Mouse (Mus musculus): ENCODE measurements at regions not wholly inside any gene's neighbourhood (a gene's known extent, or its start where the extent isn't known, plus 50 kb on each side); places are given as distances from the start of the nearest gene placed in this dataset.
A peak's percentile ranks its signal among the peaks of the same experiment; 100 is the strongest.
"Not testable (repeated sequence)": the region's sequence is repeated elsewhere in the genome, so short reads cannot be mapped to it uniquely, and the experiment has no call there.

- not testable (repeated sequence) for H3K9me3 ChIP-seq (ENCODE audit: low read length); H3K9ac ChIP-seq (replicated peaks; ENCODE audit: low read length); H3K27ac ChIP-seq (ENCODE audit: low read length); ATAC-seq (ENCODE audit: low FRiP score, low TSS enrichment); H3K4me3 ChIP-seq (ENCODE audit: low read length); H3K36me3 ChIP-seq (ENCODE audit: insufficient read depth, low read length); H3K4me1 ChIP-seq (ENCODE audit: insufficient read depth, low read length); H3K4me2 ChIP-seq (replicated peaks; ENCODE audit: low read depth, low read length); H3K27me3 ChIP-seq (ENCODE audit: insufficient read depth, low read length)
- WGBS: 27% methylated on average over 6 of the region's 6 CpGs
Measured at GRCm38 (mm10) chr11:12913401-12913800, 448.6 kb upstream of the Cobl start.

GRCm38 (mm10) chr11:12873712-12874111 lies 409.0 kb upstream of the Cobl start:
- 0 out of 2 replicates have a peak, but pooled peaks have one; percentile 57 for ATAC-seq (ENCODE audit: low FRiP score, low TSS enrichment)
- 47% methylated on average over 1 of the region's 1 CpGs for WGBS
- Histone ChIP-seq H3K4me3 (ENCODE audit: low read length) (no peak overlapping the region), H3K36me3 (ENCODE audit: insufficient read depth, low read length) (no peaks in the 10 kb centered on the region), H3K4me2 (replicated peaks; ENCODE audit: low read depth, low read length) (no peak overlapping the region), H3K9ac (replicated peaks; ENCODE audit: low read length) (no peak overlapping the region), H3K27ac (ENCODE audit: low read length) (no peak overlapping the region), H3K9me3 (ENCODE audit: low read length) (no peaks in the 10 kb centered on the region), H3K4me1 (ENCODE audit: insufficient read depth, low read length) (no peaks in the 10 kb centered on the region), H3K27me3 (ENCODE audit: insufficient read depth, low read length) (no peaks in the 10 kb centered on the region)

DNA sequence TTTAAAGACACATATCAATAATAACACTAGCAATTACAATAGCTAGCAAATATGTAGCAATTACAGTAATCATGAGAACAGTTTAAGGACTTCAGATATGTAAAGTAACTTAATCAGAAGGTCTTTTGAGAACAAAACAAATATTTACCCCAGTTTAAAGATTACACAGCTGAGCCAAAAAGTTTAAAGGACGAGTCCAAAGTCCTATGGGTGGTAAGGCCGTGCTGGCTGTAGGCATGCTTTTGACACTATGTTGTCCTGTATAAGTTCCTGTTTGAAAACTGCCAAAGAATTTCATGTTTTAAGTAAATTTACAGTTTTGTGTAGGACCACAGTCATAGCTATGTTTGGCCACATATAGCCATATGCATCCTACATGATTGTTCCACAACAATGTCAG lies 408.0 kb upstream of the Cobl start:
- Histone ChIP-seq H3K4me1 (ENCODE audit: insufficient read depth, low read length) (no peaks in the 10 kb centered on the region), H3K4me3 (ENCODE audit: low read length) (no peak overlapping the region), H3K9me3 (ENCODE audit: low read length) (no peaks in the 10 kb centered on the region), H3K36me3 (ENCODE audit: insufficient read depth, low read length) (no peaks in the 10 kb centered on the region), H3K9ac (replicated peaks; ENCODE audit: low read length) (no peak overlapping the region), H3K4me2 (replicated peaks; ENCODE audit: low read depth, low read length) (no peak overlapping the region), H3K27ac (ENCODE audit: low read length) (no peak overlapping the region), H3K27me3 (ENCODE audit: insufficient read depth, low read length) (no peaks in the 10 kb centered on the region)
- peak; percentile 82; the same call in 1 of the 2 replicates for ATAC-seq (ENCODE audit: low FRiP score, low TSS enrichment)
- WGBS: 69% methylated on average over 2 of the region's 2 CpGs

- Histone ChIP-seq H3K4me2 (replicated peaks; ENCODE audit: low read depth, low read length) (no peak overlapping the region), H3K4me1 (ENCODE audit: insufficient read depth, low read length) (no peaks in the 10 kb centered on the region), H3K36me3 (ENCODE audit: insufficient read depth, low read length) (no peaks in the 10 kb centered on the region), H3K27me3 (ENCODE audit: insufficient read depth, low read length) (no peaks in the 10 kb centered on the region), H3K4me3 (ENCODE audit: low read length) (no peak overlapping the region), H3K9ac (replicated peaks; ENCODE audit: low read length) (no peak overlapping the region), H3K27ac (ENCODE audit: low read length) (no peak overlapping the region), H3K9me3 (ENCODE audit: low read length) (no peaks in the 10 kb centered on the region)
- peak; percentile 49; the same call in 1 of the 2 replicates for ATAC-seq (ENCODE audit: low FRiP score, low TSS enrichment)
- WGBS: 14% methylated on average over 1 of the region's 1 CpGs
Measured at GRCm38 (mm10) chr11:12872399-12872798, 407.6 kb upstream of the Cobl start.

DNA sequence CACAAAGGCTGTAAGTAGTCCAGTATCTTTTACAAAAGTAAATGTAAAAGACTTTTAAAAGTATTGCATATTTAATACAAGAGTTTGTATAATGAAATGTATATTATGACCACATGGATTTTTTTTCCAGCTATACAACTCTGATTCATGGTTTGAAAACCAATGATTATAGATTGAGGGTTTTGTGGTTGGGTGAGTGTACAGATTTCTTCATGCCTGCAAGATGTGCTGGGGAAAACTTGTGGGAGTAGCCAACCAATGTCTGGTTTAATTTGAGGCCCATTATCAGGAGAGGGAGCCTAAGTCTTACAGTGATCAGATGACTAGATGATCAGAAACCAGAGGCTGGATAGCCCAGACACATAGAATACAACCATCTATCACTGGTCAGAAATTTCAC lies 402.8 kb upstream of the Cobl start:
- H3K4me2 ChIP-seq (replicated peaks; ENCODE audit: low read depth, low read length): no peak overlapping the region
- H3K27me3 ChIP-seq (ENCODE audit: insufficient read depth, low read length): no peaks in the 10 kb centered on the region
- H3K4me1 ChIP-seq (ENCODE audit: insufficient read depth, low read length): no peaks in the 10 kb centered on the region
- ATAC-seq (ENCODE audit: low FRiP score, low TSS enrichment): no peak
- no peaks in the 10 kb centered on the region for H3K36me3 ChIP-seq (ENCODE audit: insufficient read depth, low read length)
- H3K27ac ChIP-seq (ENCODE audit: low read length): no peak overlapping the region
- no peaks in the 10 kb centered on the region for H3K9me3 ChIP-seq (ENCODE audit: low read length)
- no peak overlapping the region for H3K4me3 ChIP-seq (ENCODE audit: low read length)
- H3K9ac ChIP-seq (replicated peaks; ENCODE audit: low read length): no peak overlapping the region

DNA sequence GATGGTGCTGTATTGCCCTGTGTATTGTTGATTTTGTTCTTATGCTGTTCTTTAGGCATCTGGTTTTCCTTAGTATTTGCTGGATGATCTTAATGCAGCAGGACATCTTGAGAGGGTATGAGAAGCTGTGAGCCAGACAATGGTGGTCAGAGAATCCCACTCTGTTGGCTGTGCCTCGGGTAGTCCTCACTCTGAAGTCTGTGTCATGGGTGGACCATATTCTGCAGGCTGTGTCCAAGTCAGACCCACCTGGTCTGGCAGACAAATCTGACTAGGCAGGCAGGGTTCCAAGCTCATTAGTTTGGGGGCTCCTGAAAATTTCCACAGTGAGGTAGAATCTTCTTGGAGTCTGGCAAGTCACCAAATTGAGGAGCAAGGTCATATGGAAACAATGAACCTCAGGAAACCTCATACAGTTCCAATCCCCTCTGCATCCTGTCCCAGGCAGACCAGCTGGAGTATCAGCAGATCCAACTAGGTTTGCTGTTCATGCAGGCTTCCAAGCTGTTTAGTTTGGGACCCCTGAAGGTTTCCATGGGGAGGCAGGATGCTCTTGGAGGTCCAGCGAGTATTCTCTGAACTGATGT lies 400.4 kb upstream of the Cobl start:
- Histone ChIP-seq H3K9ac (replicated peaks; ENCODE audit: low read length) (no peak overlapping the region), H3K9me3 (ENCODE audit: low read length) (no peaks in the 10 kb centered on the region), H3K4me3 (ENCODE audit: low read length) (no peak overlapping the region), H3K36me3 (ENCODE audit: insufficient read depth, low read length) (no peaks in the 10 kb centered on the region), H3K4me2 (replicated peaks; ENCODE audit: low read depth, low read length) (no peak overlapping the region), H3K27me3 (ENCODE audit: insufficient read depth, low read length) (no peaks in the 10 kb centered on the region), H3K27ac (ENCODE audit: low read length) (no peak overlapping the region), H3K4me1 (ENCODE audit: insufficient read depth, low read length) (no peaks in the 10 kb centered on the region)
- 82% methylated on average over 2 of the region's 2 CpGs for WGBS
- no peak for ATAC-seq (ENCODE audit: low FRiP score, low TSS enrichment)

GRCm38 (mm10) chr11:12859344-12859930 lies 394.7 kb upstream of the Cobl start:
- Histone ChIP-seq H3K27me3 (ENCODE audit: insufficient read depth, low read length) (no peaks in the 10 kb centered on the region), H3K27ac (ENCODE audit: low read length) (no peak overlapping the region), H3K9me3 (ENCODE audit: low read length) (no peaks in the 10 kb centered on the region), H3K4me1 (ENCODE audit: insufficient read depth, low read length) (no peaks in the 10 kb centered on the region), H3K9ac (replicated peaks; ENCODE audit: low read length) (no peak overlapping the region), H3K36me3 (ENCODE audit: insufficient read depth, low read length) (no peaks in the 10 kb centered on the region), H3K4me2 (replicated peaks; ENCODE audit: low read depth, low read length) (no peak overlapping the region), H3K4me3 (ENCODE audit: low read length) (no peak overlapping the region)
- WGBS: 73% methylated on average over 1 of the region's 1 CpGs
- no peak for ATAC-seq (ENCODE audit: low FRiP score, low TSS enrichment)

GRCm38 (mm10) chr11:12858274-12858884 lies 393.6 kb upstream of the Cobl start:
- Histone ChIP-seq H3K27me3 (ENCODE audit: insufficient read depth, low read length) (no peaks in the 10 kb centered on the region), H3K9me3 (ENCODE audit: low read length) (no peaks in the 10 kb centered on the region), H3K4me1 (ENCODE audit: insufficient read depth, low read length) (no peaks in the 10 kb centered on the region), H3K9ac (replicated peaks; ENCODE audit: low read length) (no peak overlapping the region), H3K27ac (ENCODE audit: low read length) (no peak overlapping the region), H3K4me2 (replicated peaks; ENCODE audit: low read depth, low read length) (no peak overlapping the region), H3K36me3 (ENCODE audit: insufficient read depth, low read length) (no peaks in the 10 kb centered on the region), H3K4me3 (ENCODE audit: low read length) (no peak overlapping the region)
- 81% methylated on average over 2 of the region's 2 CpGs for WGBS
- ATAC-seq (ENCODE audit: low FRiP score, low TSS enrichment): 0 out of 2 replicates have a peak, but pooled peaks have one; percentile 15

DNA sequence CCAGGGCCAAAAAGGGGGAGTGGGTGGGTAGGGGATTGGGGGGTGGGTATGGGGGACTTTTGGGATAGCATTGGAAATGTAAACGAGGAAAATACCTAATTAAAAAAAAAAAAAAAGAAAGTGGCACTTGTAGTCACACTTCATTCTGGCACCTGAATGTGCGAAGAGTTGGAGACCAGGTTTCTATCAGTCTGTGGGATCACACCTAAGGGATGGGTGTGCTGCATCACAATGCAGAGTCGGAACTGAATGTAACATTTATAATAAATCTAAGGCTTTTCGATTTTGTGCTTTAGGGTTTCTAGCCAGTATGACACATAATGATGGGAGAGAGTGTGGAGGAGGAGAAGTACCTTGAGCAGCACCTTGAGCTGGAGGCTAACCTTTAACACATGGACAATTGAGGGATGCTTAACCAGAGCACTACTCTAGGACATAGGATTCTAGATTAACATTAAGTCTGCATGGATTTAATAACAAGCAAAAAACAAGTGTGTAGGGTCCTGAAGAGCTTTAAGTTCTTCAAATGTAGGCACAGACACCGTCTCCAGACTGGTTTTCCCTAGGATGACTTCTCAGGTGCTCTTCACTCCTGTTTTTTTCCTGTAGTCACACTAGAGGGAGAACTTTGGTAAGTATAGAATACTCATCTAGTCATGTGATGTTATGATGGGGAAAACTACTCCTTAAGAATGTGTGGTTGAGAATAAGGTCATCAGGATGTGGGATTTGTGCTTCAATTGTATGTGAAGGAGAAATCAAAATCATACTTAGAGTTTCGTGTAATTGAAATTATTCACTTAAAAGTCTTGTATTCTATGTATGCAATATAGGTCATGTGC lies 392.8 kb upstream of the Cobl start:
- no peak overlapping the region for H3K27ac ChIP-seq (ENCODE audit: low read length)
- no peak overlapping the region for H3K4me2 ChIP-seq (replicated peaks; ENCODE audit: low read depth, low read length)
- no peak overlapping the region for H3K4me3 ChIP-seq (ENCODE audit: low read length)
- 86% methylated on average over 6 of the region's 6 CpGs for WGBS
- H3K9me3 ChIP-seq (ENCODE audit: low read length): no peaks in the 10 kb centered on the region
- no peaks in the 10 kb centered on the region for H3K4me1 ChIP-seq (ENCODE audit: insufficient read depth, low read length)
- H3K27me3 ChIP-seq (ENCODE audit: insufficient read depth, low read length): no peaks in the 10 kb centered on the region
- no peak overlapping the region for H3K9ac ChIP-seq (replicated peaks; ENCODE audit: low read length)
- no peak for ATAC-seq (ENCODE audit: low FRiP score, low TSS enrichment)
- no peaks in the 10 kb centered on the region for H3K36me3 ChIP-seq (ENCODE audit: insufficient read depth, low read length)

DNA sequence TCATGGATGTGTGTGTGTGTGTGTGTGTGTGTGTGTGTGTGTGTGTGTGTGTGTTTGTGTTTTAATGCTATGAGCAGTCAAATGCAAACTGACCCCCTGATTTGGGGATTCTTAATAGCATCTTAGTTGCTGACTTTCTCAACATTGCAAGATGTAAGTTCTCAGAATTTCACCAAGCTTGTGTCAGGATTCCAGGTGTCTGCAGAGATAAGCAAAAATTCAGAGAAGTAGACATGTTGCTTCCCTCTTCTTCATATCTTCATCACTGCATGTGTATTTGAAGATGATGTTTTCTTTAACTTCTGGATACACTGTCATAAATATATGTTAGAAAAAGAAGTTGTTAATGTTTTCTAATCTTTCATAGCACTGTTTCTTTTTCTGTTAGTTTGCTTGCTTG lies 383.0 kb upstream of the Cobl start:
- Histone ChIP-seq H3K27me3 (ENCODE audit: insufficient read depth, low read length) (no peaks in the 10 kb centered on the region), H3K9ac (replicated peaks; ENCODE audit: low read length) (no peak overlapping the region), H3K27ac (ENCODE audit: low read length) (no peak overlapping the region), H3K36me3 (ENCODE audit: insufficient read depth, low read length) (no peaks in the 10 kb centered on the region), H3K4me1 (ENCODE audit: insufficient read depth, low read length) (no peaks in the 10 kb centered on the region), H3K4me2 (replicated peaks; ENCODE audit: low read depth, low read length) (no peak overlapping the region), H3K9me3 (ENCODE audit: low read length) (no peaks in the 10 kb centered on the region), H3K4me3 (ENCODE audit: low read length) (no peak overlapping the region)
- no peak for ATAC-seq (ENCODE audit: low FRiP score, low TSS enrichment)
